Mouse (Mus musculus): ENCODE results near the gene Crygn.
"Not testable (repeated sequence)": the region's sequence is repeated elsewhere in the genome, so short reads cannot be mapped to it uniquely, and the experiment has no call there.

Crygn gene

DNA sequence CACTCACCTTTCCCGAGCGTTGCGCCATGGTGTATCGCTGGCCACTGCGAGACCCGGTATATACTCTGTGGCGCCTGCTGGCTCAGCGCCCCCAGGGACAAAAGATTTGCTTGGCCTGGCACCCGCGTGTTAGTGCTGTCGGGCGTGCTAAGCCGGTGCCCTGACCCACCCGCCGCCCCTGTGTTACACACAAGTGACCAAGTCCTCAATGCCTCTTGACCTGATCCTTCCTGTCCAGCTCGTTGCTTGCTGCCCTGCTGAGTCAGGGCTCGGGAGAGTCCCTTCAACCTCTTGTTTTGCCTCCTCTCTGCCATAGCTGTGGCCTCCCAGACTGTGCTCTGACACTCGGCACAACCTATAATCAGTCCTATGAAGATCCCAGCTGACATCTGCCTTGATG is at the start of gene Crygn:
TSS of gene Crygn (minus strand) at position 193 of the 400 bp plus-strand sequence.
- DNase-seq = no peak

DNA sequence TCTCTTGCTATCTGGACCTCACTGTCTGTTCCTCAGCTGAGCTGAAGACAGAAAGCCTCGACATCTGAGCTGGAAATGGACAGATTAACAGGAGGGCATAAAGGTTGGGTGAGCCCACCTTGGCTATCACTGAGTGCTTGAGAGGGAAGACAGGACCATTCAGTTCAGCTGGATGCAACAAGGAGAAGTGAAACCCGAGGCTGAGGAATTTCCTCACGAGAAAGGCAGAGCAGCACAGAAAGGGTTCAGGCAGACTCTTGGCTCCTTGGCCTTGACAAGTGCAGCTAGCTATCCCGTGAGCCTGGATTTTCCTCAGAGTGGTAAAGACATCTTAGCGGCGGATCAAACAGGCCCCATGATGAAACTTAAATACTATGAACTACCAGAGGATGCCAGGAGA is 47.4 kb upstream of the Crygn start:
- peak; percentile 83 for DNase-seq

DNA sequence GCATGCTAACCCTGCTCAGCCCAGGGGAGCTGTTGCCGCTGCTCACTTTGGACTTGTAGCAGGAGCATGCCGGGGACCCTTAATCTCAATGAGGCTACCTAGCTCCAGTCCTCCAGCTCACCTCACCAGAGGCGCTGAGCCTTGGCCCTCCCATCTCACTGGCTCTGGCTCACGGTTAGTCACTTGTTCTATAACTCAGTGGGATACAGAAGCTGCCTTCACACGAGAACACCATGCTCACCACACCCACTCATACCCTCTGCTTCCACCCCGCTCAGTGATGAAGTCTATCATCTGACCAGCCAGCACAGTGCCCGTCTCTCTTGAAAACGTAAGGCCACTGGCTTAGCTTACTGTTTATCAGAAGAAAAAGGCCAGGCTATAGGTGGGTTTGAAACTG is 46.9 kb upstream of the Crygn start:
- DNase-seq = peak; percentile 80

DNA sequence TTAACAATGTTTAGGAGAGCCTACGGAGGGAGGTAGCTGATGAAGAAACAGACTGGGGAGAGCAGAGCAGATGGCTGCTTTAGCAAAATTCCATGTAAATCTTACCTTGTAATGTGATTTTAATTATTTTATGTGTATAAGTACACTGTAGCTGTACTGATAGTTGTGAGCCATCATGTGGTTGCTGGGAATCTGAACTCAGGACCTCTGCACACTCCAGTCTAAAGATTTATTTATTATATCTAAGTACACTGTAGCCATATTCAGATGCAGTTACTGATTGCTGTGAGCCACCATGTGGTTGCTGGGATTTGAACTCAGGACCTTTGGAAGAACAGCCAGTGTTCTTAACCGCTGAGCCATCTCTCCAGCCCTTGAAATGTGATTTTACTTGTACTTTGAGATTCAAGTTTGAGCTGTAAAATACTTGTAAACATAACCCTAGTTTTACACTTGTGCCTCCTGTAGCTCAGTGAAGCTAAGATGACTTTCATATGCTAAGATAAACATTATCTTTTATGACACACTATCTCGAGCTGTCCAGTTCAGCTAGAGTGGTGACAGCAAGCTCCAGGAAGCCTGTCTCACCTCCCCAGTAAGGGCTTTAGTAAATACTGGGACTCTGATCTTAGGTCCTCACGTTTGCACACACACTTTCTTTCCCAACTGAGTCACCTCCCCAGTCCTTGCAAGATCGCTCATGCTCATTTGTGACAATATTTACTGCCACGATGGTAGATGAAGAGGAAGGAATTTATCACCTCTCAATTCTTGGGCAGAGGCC is 44.2 kb upstream of the Crygn start:
- DNase-seq = peak; percentile 42

DNA sequence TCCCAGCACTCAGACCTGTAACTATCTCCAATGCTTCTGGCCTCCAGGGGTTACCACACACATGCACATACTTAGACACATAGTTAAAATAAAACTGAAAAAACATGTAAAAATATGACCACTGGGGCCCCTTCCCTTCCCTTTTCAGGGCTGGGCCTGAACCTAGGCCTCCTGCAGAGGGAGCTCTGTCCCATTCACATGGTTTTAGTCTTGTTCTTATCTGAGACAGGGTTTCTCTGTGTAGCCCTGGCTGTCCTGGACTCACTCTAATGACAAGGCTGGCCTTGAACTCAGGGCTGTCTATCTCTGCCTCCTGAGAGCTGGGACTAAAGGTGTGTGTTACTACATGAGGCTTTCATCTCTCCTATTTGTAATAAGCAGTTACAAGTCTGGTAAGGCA is 42.6 kb upstream of the Crygn start:
- peak; percentile 84 for DNase-seq

DNA sequence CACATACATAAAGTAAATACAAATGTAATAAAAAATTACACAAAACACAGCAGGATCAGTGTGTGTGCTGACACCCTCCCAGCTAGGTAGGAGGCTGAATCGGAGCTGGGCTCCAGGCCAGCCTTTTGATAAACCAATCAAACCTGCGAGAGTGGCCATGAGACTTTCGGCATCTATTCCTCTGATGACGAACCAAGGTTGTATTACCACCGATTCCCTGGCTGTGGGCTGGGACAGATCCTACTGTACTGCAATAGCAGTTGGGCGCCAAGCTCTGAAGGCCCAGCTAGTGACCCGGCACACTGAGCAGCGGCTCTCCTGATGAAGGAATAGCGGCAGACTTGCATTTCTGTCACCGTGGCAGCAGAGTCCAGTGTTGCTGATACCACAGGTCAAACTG is 40.8 kb upstream of the Crygn start:
- peak; percentile 85 for DNase-seq

DNA sequence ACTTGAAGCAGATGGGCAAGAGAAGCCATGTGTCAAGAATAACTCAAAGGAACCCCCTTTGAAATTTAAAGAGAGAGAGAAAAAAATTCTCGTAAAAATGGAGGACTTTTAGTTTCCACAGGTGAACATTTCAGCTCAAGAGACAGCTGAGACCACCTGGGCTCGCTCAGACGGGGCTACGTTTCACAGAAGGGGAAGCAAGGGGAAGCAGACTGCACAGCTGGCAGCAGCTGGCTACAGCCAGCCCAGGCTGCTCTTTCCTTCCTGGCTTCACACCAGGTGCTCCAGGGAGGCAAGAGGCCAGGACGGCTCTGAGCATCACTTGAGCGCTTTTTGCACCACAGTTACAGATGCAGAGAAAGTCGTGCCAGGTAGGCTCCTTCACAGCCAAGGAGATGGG is 40.0 kb upstream of the Crygn start:
- DNase-seq = peak; percentile 87

DNA sequence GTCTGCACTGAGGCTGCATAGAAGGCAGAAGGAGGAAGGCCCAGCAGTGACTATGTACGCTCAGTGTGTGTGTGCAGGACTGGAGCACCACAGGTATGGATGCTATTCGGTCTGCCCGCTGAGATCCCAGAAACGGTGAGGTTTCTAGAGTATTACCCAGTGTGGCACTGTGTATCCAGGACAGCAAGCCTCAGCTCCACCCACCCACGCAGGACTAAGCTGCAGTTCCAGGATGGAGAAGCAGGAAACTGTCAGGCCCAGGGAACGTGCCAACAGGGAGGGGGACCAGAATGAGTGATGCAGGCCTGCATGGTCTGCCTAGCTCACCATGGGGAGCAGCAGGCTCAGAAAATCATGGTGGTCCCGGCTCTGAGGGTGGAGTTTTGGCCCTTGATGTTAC is 35.2 kb upstream of the Crygn start:
- DNase-seq = peak; percentile 72

DNA sequence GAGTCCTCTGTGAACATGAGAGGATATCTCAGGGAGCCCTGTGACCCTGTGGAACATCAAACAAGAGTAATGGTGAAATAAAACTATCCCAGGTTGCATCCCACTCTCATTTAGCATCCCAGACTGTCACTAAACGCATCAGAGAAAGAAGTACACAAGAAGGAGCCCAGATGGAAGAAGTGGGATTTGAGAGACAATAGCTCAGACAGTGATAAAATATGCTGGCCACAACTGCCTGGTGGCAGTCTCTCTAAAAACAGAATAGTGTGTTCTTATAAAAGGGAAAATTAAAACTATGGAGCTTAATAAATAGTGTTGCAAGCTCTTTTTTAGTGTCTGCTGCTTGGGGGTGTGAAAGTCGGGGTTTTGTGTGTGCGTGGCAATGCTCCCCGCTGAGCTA is 25.1 kb upstream of the Crygn start:
- peak; percentile 13 for DNase-seq

DNA sequence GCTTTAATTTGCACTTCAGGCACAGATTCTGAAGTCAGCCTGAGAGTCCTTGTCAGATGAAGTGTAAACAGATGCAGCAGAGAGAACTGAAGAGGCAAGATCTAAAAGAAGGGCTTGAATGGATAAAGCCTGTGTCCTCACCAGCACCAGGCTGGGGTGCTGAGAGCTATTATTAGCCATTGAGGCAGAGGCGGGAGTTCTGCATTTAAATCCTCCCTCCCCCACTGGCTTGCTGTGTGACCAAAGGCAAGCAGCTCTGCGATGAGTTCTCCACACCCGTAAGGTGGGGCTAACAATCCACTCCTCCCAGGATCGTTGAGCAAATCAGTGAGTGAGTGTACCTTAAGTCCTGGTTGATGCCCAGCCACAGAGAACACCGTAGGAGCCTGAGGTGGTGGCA is 23.2 kb upstream of the Crygn start:
- DNase-seq = peak; percentile 81

DNA sequence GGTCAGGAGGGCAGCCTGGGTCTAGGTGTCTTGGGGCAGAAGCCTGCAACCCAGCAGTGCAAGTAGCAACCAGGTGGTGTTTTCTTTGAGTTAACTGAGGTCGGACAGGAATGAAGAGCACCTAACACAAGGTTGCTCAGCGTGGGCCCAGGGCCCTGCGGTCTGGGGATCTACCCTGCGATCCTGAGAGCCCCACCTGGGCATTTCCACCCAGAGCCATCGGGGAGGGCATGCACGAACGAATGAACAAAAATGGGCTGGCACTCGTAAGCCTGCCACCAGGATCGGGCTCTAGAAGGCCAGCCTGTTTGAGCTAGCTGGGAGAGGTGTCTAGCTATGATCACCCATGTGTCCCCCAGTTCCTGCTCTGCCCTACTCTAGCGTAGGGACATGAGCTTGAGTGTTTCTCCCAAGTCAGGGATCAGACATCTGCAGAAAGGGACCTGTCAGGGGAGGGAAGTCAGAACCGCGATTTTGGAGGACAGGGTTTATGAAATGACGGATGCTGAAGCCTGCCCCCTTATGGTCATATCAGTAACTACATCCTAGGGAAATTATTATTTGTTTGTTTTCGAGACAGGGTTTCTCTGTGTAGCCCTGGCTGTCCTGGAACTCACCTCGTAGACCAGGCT is 22.2 kb upstream of the Crygn start:
- DNase-seq = peak; percentile 87

DNA sequence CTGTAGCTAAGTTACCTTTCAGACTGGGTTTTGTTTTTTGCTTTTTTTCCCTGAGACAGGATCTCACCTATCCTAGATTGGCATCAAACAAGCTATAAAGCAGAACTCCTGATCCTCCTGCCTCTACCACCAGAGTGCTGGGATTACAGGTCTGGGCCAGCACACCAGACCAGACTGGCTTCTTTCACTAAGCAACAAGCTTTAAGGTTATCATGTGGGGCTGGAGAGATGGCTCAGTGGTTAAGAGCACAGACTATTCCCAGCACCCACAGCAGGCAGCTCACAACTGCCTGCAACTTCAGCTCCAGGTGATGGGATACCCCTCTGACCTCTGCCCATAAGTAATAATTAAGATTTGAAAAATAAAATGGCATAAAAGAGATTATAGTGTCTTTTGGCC is 21.5 kb upstream of the Crygn start:
- peak; percentile 57 for DNase-seq

DNA sequence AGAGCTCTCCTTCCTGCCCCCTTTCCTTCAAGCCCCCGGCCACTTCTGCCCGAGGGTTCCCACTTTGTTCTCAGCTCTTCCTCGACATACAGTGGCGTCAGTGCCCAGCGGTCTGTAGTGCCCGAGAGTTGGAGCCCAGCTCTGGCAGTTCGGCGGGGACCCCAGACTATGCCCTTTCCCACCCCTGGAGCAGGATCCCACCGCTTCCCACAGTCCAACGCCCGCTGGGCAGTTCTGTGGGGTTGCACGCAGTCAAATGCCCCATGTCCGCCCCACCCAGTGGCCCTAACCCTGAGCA is 21.0 kb upstream of the Crygn start:
- peak; percentile 80 for DNase-seq

DNA sequence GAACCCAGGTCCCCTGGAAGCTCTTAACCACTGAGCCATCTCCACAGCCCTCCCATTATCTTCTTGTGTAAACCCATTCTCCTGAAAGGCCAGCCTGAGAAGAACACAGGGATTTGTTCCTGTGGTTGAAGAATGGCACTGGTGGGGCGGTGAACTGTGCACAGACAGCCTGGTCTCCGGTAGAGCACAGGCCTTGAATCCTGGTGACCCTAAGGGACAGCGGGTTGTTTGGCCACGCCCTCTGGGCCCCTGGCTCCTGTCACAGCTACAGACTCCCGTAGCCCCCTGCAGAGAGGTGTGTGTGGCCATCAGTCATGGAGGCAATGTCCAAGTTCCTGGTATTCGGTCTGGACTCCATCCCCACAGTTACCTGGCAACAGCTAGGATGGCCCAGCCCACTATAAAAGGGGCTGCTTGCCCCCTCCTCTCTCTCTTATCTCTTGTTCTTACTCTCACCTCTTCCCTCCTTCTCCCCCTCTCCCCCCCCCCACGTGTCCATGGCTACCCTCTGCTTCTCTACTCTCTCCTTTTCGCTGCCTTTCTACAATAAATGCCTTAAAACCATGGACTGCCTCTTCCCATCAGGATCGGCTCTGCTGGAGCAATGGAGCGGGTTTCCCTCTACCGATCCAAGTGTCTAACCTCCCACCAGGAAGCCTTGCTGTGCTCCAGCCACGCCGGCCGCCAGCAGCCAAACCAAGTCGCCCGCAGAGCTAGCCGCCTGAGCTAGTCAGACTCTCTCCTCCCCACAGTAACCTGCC is 20.5 kb upstream of the Crygn start:
- DNase-seq = peak; percentile 42

DNA sequence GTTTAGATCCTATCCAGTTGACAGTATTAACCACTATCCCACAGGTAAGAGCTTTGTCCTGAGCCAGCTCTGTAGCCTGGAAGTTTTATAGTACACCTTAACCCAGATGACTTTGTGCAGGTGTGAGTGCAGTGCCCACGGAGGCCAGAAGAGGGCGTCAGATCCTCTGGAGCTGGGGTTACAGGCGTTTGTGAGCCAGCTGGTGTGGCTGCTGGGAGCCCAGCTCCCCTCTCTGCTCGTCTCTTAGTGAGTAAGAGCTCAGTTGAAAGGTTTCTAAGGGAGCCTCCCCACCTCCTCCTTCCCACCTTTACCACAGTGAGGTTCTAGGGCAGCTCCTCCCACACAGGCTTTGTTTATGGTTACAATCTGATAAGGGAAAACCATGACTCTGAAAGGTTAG is 18.9 kb upstream of the Crygn start:
- peak; percentile 77 for DNase-seq

DNA sequence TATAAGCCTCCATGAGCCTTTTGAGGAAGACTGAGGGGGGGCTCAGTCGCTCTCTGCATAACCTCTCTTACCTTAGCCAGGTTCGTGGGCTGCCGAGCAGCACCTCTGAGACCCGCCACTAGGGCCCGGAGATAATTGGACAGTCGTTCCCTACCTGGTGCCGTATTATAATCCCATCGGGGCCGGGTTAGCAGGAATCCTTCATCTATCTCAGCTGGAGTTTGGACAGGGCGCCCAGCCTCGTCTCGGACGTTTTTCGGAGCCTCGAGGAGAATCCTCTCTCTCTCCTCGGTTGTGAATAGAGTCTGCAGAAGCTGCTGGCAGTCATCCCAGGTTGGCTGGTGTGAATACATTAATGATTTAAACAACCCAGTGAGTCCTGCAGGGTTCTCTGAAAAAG is 16.7 kb upstream of the Crygn start:
- DNase-seq = not testable (repeated sequence)

DNA sequence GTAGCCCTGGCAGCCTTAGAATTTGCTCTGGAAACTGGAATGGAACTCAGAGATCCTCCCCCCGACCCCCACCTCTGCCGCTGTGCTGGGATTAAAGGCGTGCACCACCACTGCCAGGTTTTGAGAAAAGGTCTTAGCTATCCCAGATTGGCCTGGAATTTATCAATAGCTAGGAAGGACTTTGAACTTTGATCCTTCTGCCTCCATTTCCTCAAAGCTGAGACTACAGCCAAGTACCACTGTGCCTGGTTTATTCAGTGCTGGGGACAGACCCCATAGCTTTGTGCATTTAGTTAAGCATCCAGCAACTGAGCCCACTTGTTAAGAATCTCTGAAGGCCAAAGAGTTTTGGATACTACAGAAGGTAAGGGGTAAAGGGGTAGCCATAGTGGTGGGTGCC is 877 bp downstream of the Crygn start:
- no peak for DNase-seq

DNA sequence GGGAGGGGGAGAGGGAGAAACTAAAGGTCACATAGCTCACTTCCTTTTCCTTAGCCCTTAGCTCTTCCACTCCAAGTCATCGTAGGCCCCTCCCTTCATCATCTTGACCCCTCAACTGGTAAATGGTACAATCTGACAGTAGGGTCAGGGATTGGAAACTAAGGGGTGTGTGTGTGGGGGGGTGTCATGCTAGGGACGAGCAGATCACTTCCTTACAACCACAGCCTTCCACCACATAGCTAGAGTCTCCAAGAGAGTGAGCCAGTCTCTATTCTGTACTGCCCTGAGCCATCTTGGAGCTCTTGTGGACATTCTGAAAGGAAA is 5.7 kb downstream of the Crygn start:
- DNase-seq = no peak

DNA sequence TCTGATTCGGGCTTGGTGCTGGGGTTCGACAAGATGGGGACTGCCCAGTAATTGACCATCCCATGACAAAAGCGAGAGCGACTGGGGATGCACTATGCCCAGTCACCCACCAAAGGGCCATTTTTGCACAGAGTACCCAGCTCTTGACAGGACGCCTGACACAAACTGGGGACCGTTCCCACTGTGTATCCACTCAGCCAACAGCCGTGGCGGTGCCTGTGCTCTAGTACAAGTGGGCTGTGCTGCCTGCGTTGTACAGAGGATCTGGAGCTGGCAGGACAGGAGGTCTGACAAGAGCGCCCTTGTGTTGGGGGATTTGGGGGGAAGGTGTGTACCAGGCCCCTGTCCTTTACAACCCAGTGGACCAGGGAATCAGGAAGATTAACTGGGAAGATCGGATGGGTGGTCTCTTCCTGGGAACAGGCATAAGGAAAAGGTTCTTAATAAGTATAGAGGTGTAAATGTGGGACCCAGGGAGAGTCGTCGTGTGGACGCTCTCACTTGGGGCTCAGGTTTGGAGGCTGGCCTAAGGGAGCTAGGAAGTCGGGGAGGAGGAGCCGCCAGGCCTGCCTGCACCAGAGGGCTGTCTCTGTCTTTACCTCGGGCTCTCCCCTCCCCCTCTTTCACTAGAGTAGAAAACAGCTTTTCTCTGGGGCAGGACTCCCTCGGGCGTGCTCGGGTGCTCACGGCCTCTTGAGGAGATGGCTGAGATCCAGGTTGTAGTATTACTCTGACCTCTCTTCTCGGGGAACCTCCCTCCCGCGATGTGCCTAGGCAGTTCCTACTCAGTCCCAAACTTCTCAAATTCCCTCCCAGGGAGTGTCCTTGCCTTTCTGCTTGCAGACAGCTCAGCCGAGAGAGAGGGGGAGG is 6.3 kb downstream of the Crygn start:
- DNase-seq = peak; percentile 97

DNA sequence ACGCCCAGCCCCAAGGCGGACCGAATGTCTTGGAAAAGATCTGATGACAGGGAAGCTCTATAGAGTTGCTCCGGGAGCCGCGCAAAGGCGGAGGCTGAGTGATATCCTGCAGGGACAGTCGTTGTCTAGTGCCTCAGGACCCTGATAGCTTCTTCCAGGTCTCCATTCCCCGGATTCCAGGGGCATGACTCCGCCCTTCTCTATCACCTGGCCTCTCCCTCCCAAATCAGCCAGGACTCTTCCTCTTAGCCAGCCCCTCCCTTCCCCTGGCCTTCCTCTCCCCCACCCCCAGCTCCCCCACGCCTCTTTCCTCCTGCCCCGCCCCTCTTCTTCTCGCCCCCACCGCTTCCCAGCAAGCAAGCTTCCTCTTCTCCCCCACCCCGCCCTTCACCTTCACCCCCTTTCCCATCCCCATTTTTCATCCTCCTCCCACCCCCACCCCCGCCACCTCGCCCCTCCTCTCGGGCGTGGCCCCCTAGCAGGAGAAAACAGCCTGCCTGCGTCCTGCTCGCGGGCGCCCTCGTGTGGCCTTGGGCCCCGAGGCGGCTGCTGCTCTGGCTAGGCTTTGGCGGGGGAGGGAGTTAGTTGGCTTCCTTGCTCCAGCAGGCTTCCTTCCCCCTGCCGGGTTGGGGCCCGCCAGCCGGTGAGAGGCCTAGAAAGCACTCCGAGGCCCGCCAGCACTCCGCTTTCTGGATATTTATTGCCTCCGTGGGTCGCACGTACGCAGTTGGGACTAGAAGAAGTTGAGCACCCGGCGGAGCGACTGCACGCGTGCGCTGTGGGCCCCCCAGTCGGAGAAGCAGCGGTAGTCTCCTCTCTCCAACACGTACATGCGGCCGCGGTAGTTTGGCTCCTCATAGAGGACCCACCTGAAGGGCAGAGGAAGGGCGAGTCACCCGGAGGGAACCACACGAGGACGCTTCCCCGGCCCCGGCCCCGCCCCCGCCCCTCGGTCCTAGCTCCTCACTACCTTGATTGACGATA is 7.2 kb downstream of the Crygn start:
- DNase-seq = peak; percentile 99

DNA sequence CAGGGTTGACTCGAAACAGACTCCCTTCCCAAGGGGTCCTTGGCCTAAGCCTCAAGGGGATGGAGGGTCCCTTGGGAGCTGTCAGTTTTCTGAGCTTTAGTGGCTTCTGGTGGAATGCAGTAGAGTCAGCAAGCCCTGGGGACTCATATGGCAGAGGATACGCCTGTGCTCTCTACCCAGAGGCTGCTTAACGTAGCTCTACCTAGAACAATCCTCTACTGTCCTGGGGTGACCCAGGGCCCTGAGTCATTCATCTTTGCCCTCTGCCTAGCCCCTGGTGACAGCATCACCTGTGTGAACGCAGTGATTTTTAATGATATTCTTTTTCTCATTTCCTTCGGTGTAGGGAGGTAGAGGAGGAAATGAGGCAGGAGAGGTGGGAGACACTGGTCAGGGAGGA is 8.1 kb downstream of the Crygn start:
- DNase-seq = peak; percentile 93

DNA sequence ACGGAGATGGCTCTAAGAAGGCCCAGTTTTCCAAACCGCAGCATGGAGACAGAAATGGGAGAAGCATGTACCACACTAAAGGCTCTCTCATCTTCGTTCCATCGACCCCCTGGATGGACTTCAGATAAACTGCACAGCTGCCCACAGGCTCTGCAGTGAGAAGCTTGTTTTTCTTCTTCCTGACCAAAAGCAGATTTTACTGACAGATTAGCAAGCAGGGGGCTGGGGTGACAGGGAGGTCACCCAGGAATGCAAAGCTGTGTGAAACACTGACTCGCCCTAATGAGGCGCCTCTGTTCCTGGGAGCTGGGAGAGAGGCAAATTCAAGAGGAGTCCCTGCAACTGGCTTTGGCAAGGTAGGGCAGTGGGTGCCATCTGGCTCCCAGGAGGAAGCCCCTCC is 10.3 kb downstream of the Crygn start:
- no peak for DNase-seq

All from heart, adult 11 months (tissue).